Mouse (Mus musculus) CH12.LX (cell line): ENCODE results near the gene Hnrnpu. TPM values are rescaled to one million over a fixed set of nuclear protein-coding genes. Genes with fewer than 3 reads are reported as not detected.
"Not testable (repeated sequence)": the region's sequence is repeated elsewhere in the genome, so short reads cannot be mapped to it uniquely, and the experiment has no call there.

ENCODE experiments used
- DNase-seq: peaks from one replicate; pipeline ENCODE4 v3.0.0-alpha.2; 2013; ENCODE audit errors: extremely low read depth
- H3K27ac ChIP-seq: 2 replicates; pipeline ENCODE4 v1.5.1; 2012; ENCODE audit warnings: low read depth, mild to moderate bottlenecking, control low read depth, moderate library complexity; ENCODE audit not compliant: insufficient read depth
- H3K27me3 ChIP-seq: replicated peaks from 2 replicates; pipeline ENCODE3; 2012; ENCODE audit warnings: inconsistent platforms
- H3K36me3 ChIP-seq, 2 experiments: replicated peaks in 1 of 2; 2 replicates each; pipeline versions ENCODE3 to v1.6.1; 2012; ENCODE audit warnings: inconsistent platforms in 1 of 2, low read length in 1 of 2, mild to moderate bottlenecking in 1 of 2, mixed read lengths in 1 of 2, moderate library complexity in 1 of 2; ENCODE audit not compliant: control insufficient read depth in 1 of 2, insufficient read depth in 1 of 2
- H3K4me1 ChIP-seq, 2 experiments: 2 replicates each; pipeline ENCODE4 v1.6.1; 2012; ENCODE audit warnings: inconsistent platforms in 1 of 2, moderate library complexity in 1 of 2; ENCODE audit not compliant: insufficient read depth in 2 of 2, control insufficient read depth in 1 of 2
- H3K4me2 ChIP-seq: 2 replicates; pipeline ENCODE4 v1.6.1; 2012; ENCODE audit warnings: low read depth, mild to moderate bottlenecking, control low read depth; ENCODE audit not compliant: poor library complexity, insufficient read depth, severe bottlenecking
- H3K4me3 ChIP-seq, 3 experiments: fragments of 150-350 bp in 1 of 3; sonication (generic) in 1 of 3; replicated peaks in 1 of 3; 2 replicates each; pipeline versions ENCODE3 to v1.5.1; 2011 to 2012; ENCODE audit warnings: low read depth in 2 of 3, low read length in 2 of 3, mild to moderate bottlenecking in 2 of 3, moderate library complexity in 2 of 3, control low read depth in 1 of 3, improper control_type of control experiment in 1 of 3, inconsistent platforms in 1 of 3, mixed read lengths in 1 of 3; ENCODE audit not compliant: poor library complexity in 1 of 3
- H3K79me2 ChIP-seq: replicated peaks from 2 replicates; pipeline ENCODE4 v1.6.1; 2012; ENCODE audit warnings: mild to moderate bottlenecking, moderate library complexity; ENCODE audit not compliant: control insufficient read depth, poor library complexity, insufficient read depth, severe bottlenecking; ENCODE audit errors: extremely low read depth
- H3K9ac ChIP-seq: 2 replicates; pipeline ENCODE4 v1.6.1; 2012; ENCODE audit warnings: low read depth, mild to moderate bottlenecking, control low read depth, moderate library complexity; ENCODE audit not compliant: insufficient read depth
- H3K9me3 ChIP-seq: replicated peaks from 2 replicates; pipeline ENCODE3; 2012; ENCODE audit warnings: low read length, inconsistent platforms, mixed read lengths
- BHLHE40 ChIP-seq: IDR thresholded peaks from 2 replicates; pipeline ENCODE4 v1.6.1; 2011; ENCODE audit warnings: mild to moderate bottlenecking, low read depth, low read length, improper control_type of control experiment
- CHD1 ChIP-seq: IDR thresholded peaks from 2 replicates; pipeline ENCODE4 v1.6.1; 2012; ENCODE audit warnings: low read depth, low read length, improper control_type of control experiment, inconsistent platforms
- CTCF ChIP-seq, 2 experiments: IDR thresholded peaks in 1 of 2; conservative IDR thresholded peaks in 1 of 2; 2 replicates each; pipeline ENCODE4 v1.5.1; 2011 to 2012; ENCODE audit warnings: low read depth in 2 of 2, low read length in 2 of 2, improper control_type of control experiment in 1 of 2, inconsistent platforms in 1 of 2, mild to moderate bottlenecking in 1 of 2, moderate library complexity in 1 of 2
- ELF1 ChIP-seq: IDR thresholded peaks from 2 replicates; pipeline ENCODE4 v1.6.1; 2014; ENCODE audit warnings: low read depth, mild to moderate bottlenecking, inconsistent platforms, low read length, improper control_type of control experiment
- IRF4 ChIP-seq: IDR thresholded peaks from 2 replicates; pipeline ENCODE4 v1.6.1; 2014; ENCODE audit warnings: low read depth, mild to moderate bottlenecking, inconsistent platforms, low read length, improper control_type of control experiment
- JUND ChIP-seq: conservative IDR thresholded peaks from 2 replicates; pipeline ENCODE4 v1.6.1; 2011; ENCODE audit warnings: low read depth, low read length, improper control_type of control experiment
- MAFK ChIP-seq: IDR thresholded peaks from 2 replicates; pipeline ENCODE4 v1.6.1; 2011; ENCODE audit warnings: low read length, improper control_type of control experiment; ENCODE audit not compliant: insufficient replicate concordance
- MAX ChIP-seq: IDR thresholded peaks from 2 replicates; pipeline ENCODE4 v1.6.1; 2011; ENCODE audit warnings: low read length, improper control_type of control experiment
- MEF2A ChIP-seq: IDR thresholded peaks from 2 replicates; pipeline ENCODE4 v1.6.1; 2014; ENCODE audit warnings: low read depth, mild to moderate bottlenecking, inconsistent platforms, low read length, improper control_type of control experiment, borderline replicate concordance
- RAD21 ChIP-seq: IDR thresholded peaks from 2 replicates; pipeline ENCODE4 v1.6.1; 2011; ENCODE audit warnings: low read depth, mild to moderate bottlenecking, low read length, improper control_type of control experiment, moderate library complexity
- RCOR1 ChIP-seq: conservative IDR thresholded peaks from 2 replicates; pipeline ENCODE4 v1.6.1; 2012; ENCODE audit warnings: low read depth, mild to moderate bottlenecking, inconsistent platforms, low read length, improper control_type of control experiment
- SIN3A ChIP-seq: IDR thresholded peaks from 2 replicates; pipeline ENCODE4 v1.6.1; 2012; ENCODE audit warnings: low read length, improper control_type of control experiment, inconsistent platforms
- SMC3 ChIP-seq: IDR thresholded peaks from 2 replicates; pipeline ENCODE4 v1.6.1; 2011; ENCODE audit warnings: low read depth, low read length, improper control_type of control experiment
- USF2 ChIP-seq: conservative IDR thresholded peaks from 2 replicates; pipeline ENCODE4 v1.6.1; 2011; ENCODE audit warnings: low read depth, low read length, improper control_type of control experiment
- ZC3H11A ChIP-seq: IDR thresholded peaks from 2 replicates; pipeline ENCODE4 v1.6.1; 2012; ENCODE audit warnings: low read depth, mild to moderate bottlenecking, inconsistent platforms, low read length, improper control_type of control experiment
- dilution Hi-C: fragments of 300-500 bp; cut with MboI; formaldehyde crosslinking; loops from 2 replicates; pipeline ENCODE4 v1.14.3; 2020; ENCODE audit warnings: low sequenced_read_pairs; ENCODE audit not compliant: extremely low pct_unique_long_range_greater_than_20kb, extremely low pct_ligation_motif_present
- in situ Hi-C: fragments of 300-500 bp; cut with MboI; formaldehyde crosslinking; loops from 3 replicates; pipeline ENCODE4 v1.14.3; 2019; ENCODE audit warnings: low sequenced_read_pairs, low pct_ligation_motif_present, low pct_unique_long_range_greater_than_20kb, mixed read lengths
- polyA plus RNA-seq: library from polyadenylated mRNA; unstranded; fragments of >175 nt; gene quantifications from 2 replicates; pipeline ENCODE4 v1.2.1, GENCODE M21; 2012; ENCODE audit warnings: low read depth; ENCODE audit not compliant: insufficient read length
- total RNA-seq, 2 experiments: library from RNA; depleted of rRNA; stranded (reverse); fragments of 300-350 nt in 1 of 2; fragments of >200 nt in 1 of 2; gene quantifications; 2 replicates each; pipeline ENCODE4 v1.2.3; 2012 to 2014

The Hnrnpu gene
- total and polyA plus RNA-seq, 3 experiments: 346 to 853 (median 359) TPM

- dilution Hi-C loops (no loop called here), in situ Hi-C loops (no loop called here)
- H3K79me2 ChIP-seq: no peaks in the 10 kb centered on the region
- H3K4me2 ChIP-seq: no peak overlapping the region
- H3K4me1 ChIP-seq: peaks cover 0 to 10% of the 10 kb centered on the region in 2 experiments; a peak in 3 of 4 replicates
- TF ChIP-seq JUND (no peak), CHD1 (no peak), BHLHE40 (0 out of 2 replicates have a peak, but pooled peaks have one; percentile 10)
- no peak for DNase-seq
- H3K27ac ChIP-seq: no peak overlapping the region
- H3K9me3 ChIP-seq: no peaks in the 10 kb centered on the region
- H3K9ac ChIP-seq: no peak overlapping the region
- H3K27me3 ChIP-seq: no peaks in the 10 kb centered on the region
- H3K36me3 ChIP-seq: no peaks in the 10 kb centered on the region
- H3K4me3 ChIP-seq: no peak overlapping the region
These were observed 17.0 kb upstream of the Hnrnpu start for GRCm38 (mm10) chr1:178354576-178354975.

GRCm38 (mm10) chr1:178351643-178352042 is 14.0 kb upstream of the Hnrnpu start:
- in situ Hi-C loops (no loop called here), dilution Hi-C loops (no loop called here)
- H3K27me3 ChIP-seq: no peaks in the 10 kb centered on the region
- DNase-seq: no peak
- peaks cover 0 to 13% of the 10 kb centered on the region in 2 experiments; a peak in 3 of 4 replicates for H3K4me1 ChIP-seq
- H3K79me2 ChIP-seq: no peaks in the 10 kb centered on the region
- H3K36me3 ChIP-seq: no peaks in the 10 kb centered on the region
- H3K9ac ChIP-seq: no peak overlapping the region
- no peak overlapping the region for H3K4me2 ChIP-seq
- no peaks in the 10 kb centered on the region for H3K9me3 ChIP-seq
- no peak overlapping the region for H3K27ac ChIP-seq
- H3K4me3 ChIP-seq: no peak overlapping the region
- TF ChIP-seq MEF2A: no peak
- TF ChIP-seq CTCF (conservative IDR thresholded peaks at IDR 0.05 in 1 of 2, IDR thresholded peaks at IDR 0.05 in 1 of 2; ENCODE audit: low read depth in 2 of 2, low read length in 2 of 2): peak in 1 of 2 experiments; percentile 39; a peak in 2 of 4 replicates
- TF ChIP-seq SMC3: peak; percentile 43
- TF ChIP-seq RAD21: peak; percentile 8
- TF ChIP-seq MAFK: no peak

GRCm38 (mm10) chr1:178350792-178351191 is 13.2 kb upstream of the Hnrnpu start:
- no peak overlapping the region for H3K4me3 ChIP-seq
- in situ Hi-C loops: no loop called here

GRCm38 (mm10) chr1:178344071-178344805 is 6.6 kb upstream of the Hnrnpu start:
- H3K4me1 ChIP-seq, H3K4me2 ChIP-seq, dilution Hi-C loops, H3K79me2 ChIP-seq, H3K27ac ChIP-seq, DNase-seq, in situ Hi-C loops, H3K27me3 ChIP-seq, H3K9ac ChIP-seq, H3K36me3 ChIP-seq, H3K9me3 ChIP-seq, H3K4me3 ChIP-seq: not testable (repeated sequence)

More at GRCm38 (mm10) chr1:178350792-178351191, 13.2 kb upstream of the Hnrnpu start:
- H3K9me3 ChIP-seq: no peaks in the 10 kb centered on the region
- H3K79me2 ChIP-seq: no peaks in the 10 kb centered on the region
- dilution Hi-C loops: no loop called here
- H3K4me1 ChIP-seq: peaks cover 0 to 13% of the 10 kb centered on the region in 2 experiments; a peak in 3 of 4 replicates
- no peaks in the 10 kb centered on the region for H3K27me3 ChIP-seq
- H3K27ac ChIP-seq: no peak overlapping the region
- no peak for DNase-seq
- TF ChIP-seq RCOR1 (no peak), IRF4 (no peak), USF2 (no peak), MAX (no peak), CHD1 (no peak), ZC3H11A (no peak), ELF1 (no peak), MAFK (no peak), MEF2A (no peak), SIN3A (no peak)
- H3K9ac ChIP-seq: no peak overlapping the region
- no peaks in the 10 kb centered on the region for H3K36me3 ChIP-seq
- no peak overlapping the region for H3K4me2 ChIP-seq
